Mouse (Mus musculus): Measurements from ENCODE around the gene Safb. TPM values are rescaled to one million over a fixed set of nuclear protein-coding genes. Genes with fewer than 3 reads are reported as not detected.

Gene Safb
- polyA plus RNA-seq, 1 experiment = 87.0 TPM

- Histone ChIP-seq H3K36me3 (ENCODE audit: control insufficient read depth, insufficient read depth, low read length) (no peaks in the 10 kb centered on the region), H3K4me3 (ENCODE audit: insufficient read depth, low read depth, low read length) (no peak overlapping the region), H3K27me3 (replicated peaks; ENCODE audit: control insufficient read depth, insufficient read depth, low read length) (no peaks in the 10 kb centered on the region), H3K27ac (ENCODE audit: insufficient read depth, low read depth, low read length) (no peak overlapping the region), H3K4me1 (ENCODE audit: control insufficient read depth, insufficient read depth, low read length) (no peaks in the 10 kb centered on the region)
- DNase-seq = no peak
- 27% methylated on average over 12 of the region's 13 CpGs for WGBS
- TF ChIP-seq POLR2A (IDR thresholded peaks at IDR 0.05; ENCODE audit: low read depth, low read length) (no peak), CTCF (conservative IDR thresholded peaks at IDR 0.05; ENCODE audit: insufficient read depth, insufficient read length, low read depth, low read length) (no peak)
Observed at GRCm38 (mm10) chr17:56647546-56647945, 62.9 kb downstream of the Safb start.

GRCm38 (mm10) chr17:56651801-56652200 is 67.2 kb downstream of the Safb start:
- H3K27ac ChIP-seq (ENCODE audit: insufficient read depth, low read depth, low read length) = no peak overlapping the region
- no peaks in the 10 kb centered on the region for H3K36me3 ChIP-seq (ENCODE audit: control insufficient read depth, insufficient read depth, low read length)
- no peak overlapping the region for H3K4me3 ChIP-seq (ENCODE audit: insufficient read depth, low read depth, low read length)
- no peaks in the 10 kb centered on the region for H3K27me3 ChIP-seq (replicated peaks; ENCODE audit: control insufficient read depth, insufficient read depth, low read length)
- no peaks in the 10 kb centered on the region for H3K4me1 ChIP-seq (ENCODE audit: control insufficient read depth, insufficient read depth, low read length)
- TF ChIP-seq CTCF (conservative IDR thresholded peaks at IDR 0.05; ENCODE audit: insufficient read depth, insufficient read length, low read depth, low read length) = no peak
- TF ChIP-seq POLR2A (IDR thresholded peaks at IDR 0.05; ENCODE audit: low read depth, low read length) = no peak
- 16% methylated on average over 10 of the region's 10 CpGs for WGBS
- DNase-seq = peak; percentile 41

GRCm38 (mm10) chr17:56654771-56655170 is 70.1 kb downstream of the Safb start:
- TF ChIP-seq CTCF (conservative IDR thresholded peaks at IDR 0.05; ENCODE audit: insufficient read depth, insufficient read length, low read depth, low read length) (no peak), POLR2A (IDR thresholded peaks at IDR 0.05; ENCODE audit: low read depth, low read length) (no peak)
- no peaks in the 10 kb centered on the region for H3K36me3 ChIP-seq (ENCODE audit: control insufficient read depth, insufficient read depth, low read length)
- no peak for DNase-seq
- WGBS = 65% methylated on average over 2 of the region's 2 CpGs
- no peak overlapping the region for H3K27ac ChIP-seq (ENCODE audit: insufficient read depth, low read depth, low read length)
- no peaks in the 10 kb centered on the region for H3K27me3 ChIP-seq (replicated peaks; ENCODE audit: control insufficient read depth, insufficient read depth, low read length)
- H3K4me3 ChIP-seq (ENCODE audit: insufficient read depth, low read depth, low read length) = no peak overlapping the region
- H3K4me1 ChIP-seq (ENCODE audit: control insufficient read depth, insufficient read depth, low read length) = no peaks in the 10 kb centered on the region

GRCm38 (mm10) chr17:56655311-56655710 is 70.7 kb downstream of the Safb start:
- H3K4me1 ChIP-seq (ENCODE audit: control insufficient read depth, insufficient read depth, low read length) = no peaks in the 10 kb centered on the region
- TF ChIP-seq CTCF (conservative IDR thresholded peaks at IDR 0.05; ENCODE audit: insufficient read depth, insufficient read length, low read depth, low read length) (no peak), POLR2A (IDR thresholded peaks at IDR 0.05; ENCODE audit: low read depth, low read length) (no peak)
- WGBS = 72% methylated on average over 3 of the region's 3 CpGs
- no peak overlapping the region for H3K4me3 ChIP-seq (ENCODE audit: insufficient read depth, low read depth, low read length)
- no peak for DNase-seq
- no peak overlapping the region for H3K27ac ChIP-seq (ENCODE audit: insufficient read depth, low read depth, low read length)
- H3K36me3 ChIP-seq (ENCODE audit: control insufficient read depth, insufficient read depth, low read length) = no peaks in the 10 kb centered on the region
- no peaks in the 10 kb centered on the region for H3K27me3 ChIP-seq (replicated peaks; ENCODE audit: control insufficient read depth, insufficient read depth, low read length)

Other genes starting within 250 kb of the Safb start
- gene Ptprs, start 108.3 kb upstream of the Safb start, polyA plus RNA-seq (2012; rRNA removed) = 38.8 and 48.0 TPM in 2 replicates
- 0.17 and 0.52 TPM in 2 replicates for gene Znrf4, start 72.4 kb upstream of the Safb start, polyA plus RNA-seq (2012; rRNA removed)
- gene Gm20219, start 30.4 kb upstream of the Safb start, polyA plus RNA-seq (2012; rRNA removed) = 1.7 and 2.1 TPM in 2 replicates
- 68.4 and 77.1 TPM in 2 replicates for gene Safb2, start 240 bp upstream of the Safb start, polyA plus RNA-seq (2012; rRNA removed)
- 440 and 549 TPM in 2 replicates for gene 2410015M20Rik, start 24.9 kb downstream of the Safb start, polyA plus RNA-seq (2012; rRNA removed)
- gene Rpl36, start 28.6 kb downstream of the Safb start, polyA plus RNA-seq (2012; rRNA removed) = 1,850 and 1,975 TPM in 2 replicates
- gene Lonp1, start 42.1 kb downstream of the Safb start, polyA plus RNA-seq (2012; rRNA removed) = 123 and 128 TPM in 2 replicates
- gene Catsperd, start 43.3 kb downstream of the Safb start, polyA plus RNA-seq (2012; rRNA removed) = 0.97 and 1.5 TPM in 2 replicates
- gene Ranbp3, start 88.5 kb downstream of the Safb start, polyA plus RNA-seq (2012; rRNA removed) = 48.7 and 58.8 TPM in 2 replicates
- 897 and 907 TPM in 2 replicates for gene Ndufa11, start 132.9 kb downstream of the Safb start, polyA plus RNA-seq (2012; rRNA removed)
- gene Vmac, start 133.2 kb downstream of the Safb start, polyA plus RNA-seq (2012; rRNA removed) = 32.8 and 33.0 TPM in 2 replicates
- 19.2 and 27.1 TPM in 2 replicates for gene Nrtn, start 172.7 kb downstream of the Safb start, polyA plus RNA-seq (2012; rRNA removed)
- gene Dus3l, start 179.9 kb downstream of the Safb start, polyA plus RNA-seq (2012; rRNA removed) = 43.6 and 55.2 TPM in 2 replicates
- gene Prr22, start 185.4 kb downstream of the Safb start, polyA plus RNA-seq (2012; rRNA removed) = 1.9 and 2.3 TPM in 2 replicates
- 4.8 and 6.2 TPM in 2 replicates for gene Rfx2, start 246.2 kb downstream of the Safb start, polyA plus RNA-seq (2012; rRNA removed)

All from kidney, adult 2 months (tissue).